Mouse (Mus musculus) brown adipose tissue, adult 24 weeks (tissue): ENCODE measurements around the gene Rplp2. TPM values are rescaled to one million over a fixed set of nuclear protein-coding genes. Genes with fewer than 3 reads are reported as not detected.
A peak's percentile ranks its signal among the peaks of the same experiment; 100 is the strongest.

Source experiments
- H3K27ac ChIP-seq: fragments of 200-500 bp; replicated peaks from 2 replicates; pipeline ENCODE4 v1.5.1; 2012; ENCODE audit warnings: low read depth, mild to moderate bottlenecking, low read length
- H3K4me1 ChIP-seq: fragments of 200-500 bp; 2 replicates; pipeline ENCODE4 v1.6.1; 2012; ENCODE audit warnings: low read length, mixed read lengths; ENCODE audit not compliant: control insufficient read depth, insufficient read depth, insufficient read length
- H3K4me3 ChIP-seq: fragments of 200-500 bp; 2 replicates; pipeline ENCODE4 v1.5.1; 2012; ENCODE audit warnings: low read depth, mild to moderate bottlenecking, low read length, moderate library complexity; ENCODE audit not compliant: insufficient read depth
- polyA plus RNA-seq: library from polyadenylated mRNA; stranded (reverse); fragments of >200 nt; gene quantifications from 2 replicates; pipeline ENCODE4 v1.2.4, GENCODE M21; 2012; ENCODE audit not compliant: missing spikeins, insufficient read depth, insufficient read length

The Rplp2 gene
- polyA plus RNA-seq, 1 experiment, result 1,680 TPM

DNA sequence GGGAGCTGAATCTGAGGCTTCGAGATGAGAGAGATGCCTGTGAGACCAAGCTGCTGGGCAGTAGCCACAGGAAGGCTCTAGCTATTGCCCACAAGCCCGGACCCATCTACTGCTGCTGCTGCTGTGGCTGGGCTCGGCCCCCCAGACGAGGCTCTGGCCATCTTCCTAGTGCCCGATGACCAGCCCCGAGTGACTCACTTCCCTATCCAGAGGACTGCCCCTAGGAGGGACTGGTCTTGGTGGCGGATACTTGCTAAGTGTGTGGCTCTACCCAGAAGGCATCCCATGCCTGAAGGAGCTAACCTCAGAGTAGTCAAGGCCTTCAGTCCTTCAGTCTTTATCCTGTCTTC lies 18.9 kb downstream of the Rplp2 start:
- Histone ChIP-seq H3K27ac (no peak overlapping the region; the same call in 1 of the 2 replicates), H3K4me3 (peak overlapping the region; percentile 27; the same call in 1 of the 2 replicates), H3K4me1 (peaks cover 7% of the 10 kb centered on the region; the same call in 1 of the 2 replicates)

DNA sequence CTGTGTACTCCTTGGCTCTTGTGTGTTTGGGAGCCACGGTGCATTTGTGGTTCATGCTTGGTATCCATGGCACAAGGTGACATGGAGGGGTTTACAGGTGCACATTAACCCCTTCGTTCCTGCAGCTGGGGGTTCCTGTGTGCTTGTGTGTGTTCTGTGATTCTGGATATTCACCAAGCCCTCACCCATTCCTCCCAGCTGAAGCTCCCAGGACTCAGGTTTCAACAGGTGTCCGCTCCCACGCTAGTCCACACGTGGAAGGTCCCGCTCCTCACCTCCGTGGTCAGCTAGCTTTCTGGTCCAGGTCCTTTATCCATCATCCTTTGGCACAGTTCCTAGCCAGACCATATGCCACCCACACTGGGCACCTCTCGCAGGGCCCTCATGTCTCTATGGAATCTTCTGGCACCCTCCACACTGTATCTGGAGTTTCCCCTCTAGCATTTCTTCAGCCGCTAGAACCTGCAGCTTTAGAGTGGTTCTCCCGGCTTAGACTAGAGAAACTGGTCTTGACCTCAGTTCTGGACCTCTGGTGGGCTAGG lies 19.5 kb downstream of the Rplp2 start:
- peak overlapping the region; percentile 63 for H3K27ac ChIP-seq
- H3K4me1 ChIP-seq, result peaks cover 7% of the 10 kb centered on the region; the same call in 1 of the 2 replicates
- peak overlapping the region; percentile 99 for H3K4me3 ChIP-seq

DNA sequence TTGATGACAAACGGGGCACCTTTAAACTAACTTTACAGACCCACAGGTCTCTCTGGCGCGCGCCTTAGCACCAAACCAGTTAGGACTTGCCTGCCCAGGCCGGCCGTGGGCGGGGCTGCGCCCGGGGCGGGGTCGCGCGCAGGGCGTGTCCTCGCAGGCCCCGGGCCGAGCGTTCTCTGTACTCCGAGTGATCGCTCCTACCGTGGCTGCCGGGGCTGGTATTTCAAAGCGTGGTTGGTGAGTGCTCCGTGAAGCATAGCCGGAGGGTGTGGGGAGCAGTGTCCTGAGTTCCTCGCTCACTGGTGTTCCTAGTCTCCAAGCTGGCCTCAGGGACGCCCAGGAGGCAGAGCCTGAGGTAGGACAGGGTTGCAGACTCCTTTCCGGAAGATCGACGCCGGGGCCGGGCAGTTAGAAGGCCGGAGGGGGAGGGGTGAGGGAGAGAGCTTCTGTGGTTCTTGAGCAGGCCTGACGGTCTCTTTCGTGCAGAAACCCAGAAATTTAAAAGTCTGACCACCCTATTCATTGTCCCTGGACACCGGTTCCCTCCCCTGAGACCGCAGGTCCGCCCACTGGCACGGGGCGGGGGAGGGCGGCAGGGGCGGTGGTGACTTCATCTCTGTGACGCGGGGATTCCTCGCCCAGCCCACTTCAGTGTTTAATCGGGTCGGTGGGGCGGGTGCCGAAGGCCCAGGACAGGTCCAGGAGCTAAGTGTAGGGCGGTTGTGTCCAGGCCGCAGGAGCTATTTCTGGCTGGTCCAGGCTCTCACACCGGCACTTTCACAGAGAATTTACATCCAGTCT lies 20.3 kb downstream of the Rplp2 start, which contains the start of gene Cd151:
Gene Cd151 (plus strand): TSS at position 163 of the 801 bp plus-strand sequence.
- peak within 1 kb of the TSS; percentile 96 for H3K27ac ChIP-seq
- H3K4me1 ChIP-seq, result peaks cover 5% of the 10 kb centered on the region; the same call in 1 of the 2 replicates
- H3K4me3 ChIP-seq, result peak within 1 kb of the TSS; percentile 99

DNA sequence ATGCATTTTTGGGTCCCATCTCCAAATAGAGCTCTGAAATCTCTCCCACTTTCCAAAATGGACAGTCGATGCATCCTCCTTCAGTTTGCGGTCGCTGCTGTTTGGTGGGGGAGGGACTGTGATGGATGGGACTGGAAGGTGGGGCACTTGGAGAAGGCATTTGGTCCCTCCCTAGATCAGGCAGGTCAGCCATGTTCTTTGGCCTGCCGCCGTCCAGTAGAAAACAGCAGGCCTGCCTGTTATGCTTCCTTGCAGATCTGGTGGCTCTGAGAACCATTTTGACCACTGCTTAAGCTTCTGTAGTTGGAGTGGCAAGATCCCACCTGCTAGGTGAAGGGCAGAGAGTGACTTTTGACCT lies 21.0 kb downstream of the Rplp2 start:
- Histone ChIP-seq H3K27ac (peak overlapping the region; percentile 96), H3K4me1 (peaks cover 5% of the 10 kb centered on the region; the same call in 1 of the 2 replicates)

DNA sequence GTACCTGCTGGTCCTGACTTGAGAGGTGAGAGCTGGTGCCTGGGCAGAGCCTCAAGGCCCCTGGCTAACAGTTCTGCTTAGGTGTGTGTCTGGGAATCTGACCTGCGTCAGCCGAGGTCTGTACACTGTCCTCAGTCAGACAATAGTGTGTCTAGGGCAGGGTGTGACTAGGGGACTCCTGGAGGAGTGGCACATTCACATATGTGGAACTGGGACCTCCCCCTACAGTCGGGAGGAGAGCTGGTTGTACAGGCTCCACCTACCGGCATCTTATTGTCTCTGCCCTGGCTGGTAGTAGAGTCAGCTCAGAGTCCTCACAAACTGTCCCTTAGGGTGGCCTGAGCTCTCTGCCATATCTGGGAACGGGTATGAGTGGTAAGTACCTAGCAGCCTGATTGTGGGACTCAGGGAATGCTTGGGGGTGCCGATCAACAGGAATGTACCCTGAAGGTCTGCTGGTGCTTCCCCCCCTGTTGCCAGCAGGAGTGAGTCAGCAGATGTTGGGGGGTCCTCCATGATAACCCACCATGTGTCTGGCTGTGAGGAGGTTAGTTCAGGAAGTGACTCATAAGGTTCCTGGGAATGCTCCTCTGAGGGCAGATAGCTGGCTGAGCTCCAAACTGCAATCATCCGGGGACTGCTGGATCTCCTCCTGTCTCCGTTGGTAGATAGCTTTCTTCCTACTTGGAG lies 21.5 kb downstream of the Rplp2 start:
- Histone ChIP-seq H3K4me1 (peaks cover 5% of the 10 kb centered on the region; the same call in 1 of the 2 replicates), H3K27ac (peak overlapping the region; percentile 96), H3K4me3 (peak overlapping the region; percentile 99)

More for the DNA sequence above, 21.0 kb downstream of the Rplp2 start:
- H3K4me3 ChIP-seq, result peak overlapping the region; percentile 99

DNA sequence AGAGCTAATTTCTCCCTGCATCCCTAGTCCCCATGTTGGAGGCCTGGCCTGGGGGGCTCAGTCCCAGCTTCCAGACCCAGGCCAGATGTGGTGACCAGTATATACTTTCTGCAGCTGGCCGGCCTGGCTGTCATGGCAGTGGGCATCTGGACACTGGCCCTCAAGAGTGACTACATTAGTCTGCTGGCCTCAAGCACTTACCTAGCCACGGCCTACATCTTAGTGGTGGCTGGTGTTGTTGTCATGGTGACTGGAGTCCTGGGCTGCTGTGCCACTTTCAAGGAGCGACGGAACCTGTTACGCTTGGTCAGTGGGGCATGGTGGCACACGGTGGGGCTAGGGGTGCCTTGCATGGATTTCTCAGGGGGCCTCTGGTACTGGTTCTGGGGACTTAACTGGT lies 22.2 kb downstream of the Rplp2 start:
- Histone ChIP-seq H3K4me3 (peak overlapping the region; percentile 99; the same call in 1 of the 2 replicates), H3K4me1 (peaks cover 8% of the 10 kb centered on the region), H3K27ac (peak overlapping the region; percentile 96)

DNA sequence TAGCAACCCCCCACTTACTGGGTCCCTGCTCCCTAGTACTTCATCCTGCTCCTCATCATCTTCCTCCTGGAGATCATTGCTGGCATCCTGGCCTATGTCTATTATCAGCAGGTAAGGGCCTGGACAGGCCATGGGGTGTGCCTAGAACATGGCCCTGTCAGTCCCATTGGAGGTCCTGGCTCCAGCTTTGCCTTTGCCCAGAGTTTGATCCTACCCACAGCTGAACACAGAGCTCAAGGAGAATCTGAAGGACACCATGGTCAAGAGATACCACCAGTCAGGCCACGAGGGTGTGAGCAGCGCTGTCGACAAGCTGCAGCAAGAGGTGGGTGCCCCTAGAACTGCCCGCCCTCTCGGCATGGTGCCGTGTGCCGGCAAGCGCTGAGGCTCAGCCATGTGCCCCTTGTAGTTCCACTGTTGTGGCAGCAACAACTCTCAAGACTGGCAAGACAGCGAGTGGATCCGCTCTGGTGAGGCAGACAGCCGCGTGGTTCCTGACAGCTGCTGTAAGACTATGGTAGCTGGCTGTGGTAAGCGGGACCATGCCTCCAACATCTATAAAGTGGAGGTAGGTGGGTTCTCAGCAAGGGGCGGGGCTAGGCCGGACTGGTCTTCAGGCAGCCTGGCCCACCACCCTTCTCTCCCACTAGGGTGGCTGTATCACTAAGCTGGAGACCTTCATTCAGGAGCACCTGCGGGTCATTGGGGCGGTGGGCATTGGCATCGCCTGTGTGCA lies 22.9 kb downstream of the Rplp2 start:
- H3K4me3 ChIP-seq, result no peak overlapping the region
- no peak overlapping the region for H3K27ac ChIP-seq
- H3K4me1 ChIP-seq, result peaks cover 8% of the 10 kb centered on the region

DNA sequence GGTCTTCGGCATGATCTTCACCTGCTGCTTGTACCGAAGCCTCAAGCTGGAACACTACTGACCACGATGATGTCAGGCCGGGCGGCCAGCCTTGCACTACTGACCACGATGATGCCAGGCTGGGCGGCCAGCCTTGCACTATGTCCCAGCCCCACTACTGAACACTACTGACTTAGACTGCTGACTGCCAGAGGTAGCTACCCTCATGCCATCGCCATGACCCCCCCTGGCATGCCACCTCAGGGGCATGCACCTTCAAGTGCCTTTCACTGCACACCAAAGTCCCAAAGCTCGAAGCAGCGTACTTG lies 23.4 kb downstream of the Rplp2 start:
- Histone ChIP-seq H3K4me1 (peaks cover 8% of the 10 kb centered on the region), H3K4me3 (no peak overlapping the region), H3K27ac (no peak overlapping the region)

DNA sequence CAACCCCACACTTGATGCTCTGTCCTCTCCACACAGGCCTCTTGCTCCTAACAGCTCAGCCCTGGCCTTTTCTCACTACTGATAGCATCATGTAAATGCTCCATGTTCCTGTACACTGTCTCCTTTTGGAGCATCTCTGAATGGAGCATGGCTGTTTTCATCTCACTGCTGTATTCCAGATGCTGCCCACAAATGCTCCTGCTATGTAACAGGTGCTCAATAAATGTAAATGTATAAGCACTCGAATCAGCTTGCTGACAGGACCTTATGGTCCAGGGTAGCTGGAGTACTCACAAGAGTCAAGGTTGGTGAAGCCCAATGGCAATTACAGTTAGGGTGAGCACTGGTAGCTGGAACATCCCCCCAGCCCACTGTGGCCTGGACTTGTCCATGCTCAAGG lies 24.1 kb downstream of the Rplp2 start:
- peaks cover 8% of the 10 kb centered on the region for H3K4me1 ChIP-seq
- no peak overlapping the region for H3K4me3 ChIP-seq
- no peak overlapping the region for H3K27ac ChIP-seq

DNA sequence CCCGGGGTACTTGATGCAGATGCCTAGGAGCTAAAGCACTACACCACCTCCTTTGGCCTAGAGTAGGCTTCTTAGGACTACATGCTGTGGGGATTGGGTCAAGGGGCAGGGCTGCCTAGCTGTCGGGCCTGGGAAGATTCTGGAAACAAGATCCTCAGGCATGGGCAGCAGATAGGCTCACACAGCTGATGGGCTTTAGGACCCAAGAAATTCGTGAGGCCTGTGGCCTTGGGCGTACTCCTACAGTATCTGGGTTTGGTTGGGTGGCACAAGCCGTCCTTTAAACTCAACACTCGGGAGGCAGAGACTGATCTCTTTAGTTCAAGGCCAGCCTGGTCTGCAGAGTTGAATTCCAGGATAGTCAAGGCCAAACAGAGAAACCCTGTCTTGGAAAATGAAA lies 25.1 kb downstream of the Rplp2 start:
- peaks cover 4% of the 10 kb centered on the region; the same call in 1 of the 2 replicates for H3K4me1 ChIP-seq

DNA sequence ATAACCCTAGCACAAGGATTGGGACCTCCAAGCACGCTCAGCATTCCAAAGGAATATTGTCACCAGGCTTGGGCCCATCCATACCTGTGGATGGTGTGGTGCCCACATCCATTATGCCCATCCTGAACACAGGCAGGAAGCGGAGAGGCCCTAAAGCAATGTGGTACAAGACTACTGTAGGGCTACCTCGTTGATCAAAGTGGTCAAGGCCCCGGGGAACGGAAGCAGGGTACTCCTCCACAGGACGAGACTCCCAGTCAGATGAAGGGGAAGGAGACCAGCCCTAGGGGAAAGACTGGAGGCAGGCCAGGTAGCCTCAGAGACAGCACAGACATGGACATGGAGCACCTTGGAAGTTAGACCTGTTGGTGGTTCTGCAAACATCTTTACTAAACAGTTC lies 25.6 kb downstream of the Rplp2 start:
- peaks cover 7% of the 10 kb centered on the region; the same call in 1 of the 2 replicates for H3K4me1 ChIP-seq
- H3K4me3 ChIP-seq, result no peak overlapping the region
- H3K27ac ChIP-seq, result no peak overlapping the region

More for the DNA sequence above, 25.1 kb downstream of the Rplp2 start:
- 0 out of 2 replicates have a peak overlapping the region, but pooled peaks have one; percentile 10 for H3K27ac ChIP-seq
- H3K4me3 ChIP-seq, result no peak overlapping the region

DNA sequence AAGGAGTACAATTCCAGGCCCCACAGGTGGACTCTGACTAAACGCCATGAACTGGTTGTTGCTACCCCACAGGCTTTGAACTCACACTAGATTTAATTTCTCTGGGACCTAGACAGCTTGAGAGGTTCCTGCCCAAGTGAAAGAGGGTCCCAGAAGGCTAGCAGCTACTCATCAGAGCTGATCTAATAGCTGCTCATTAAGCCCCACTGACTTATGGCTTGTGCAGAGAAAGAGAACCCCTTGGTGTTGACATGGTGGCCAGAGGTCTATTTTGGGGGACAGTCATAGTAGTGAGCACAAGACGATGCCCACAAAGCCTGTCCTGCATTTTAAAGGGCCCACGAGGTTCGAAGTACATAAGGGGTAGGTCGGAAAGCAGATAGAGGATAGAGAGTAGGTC lies 27.0 kb downstream of the Rplp2 start:
- Histone ChIP-seq H3K4me3 (peak overlapping the region; percentile 92), H3K4me1 (peaks cover 12% of the 10 kb centered on the region; the same call in 1 of the 2 replicates), H3K27ac (no peak overlapping the region)

DNA sequence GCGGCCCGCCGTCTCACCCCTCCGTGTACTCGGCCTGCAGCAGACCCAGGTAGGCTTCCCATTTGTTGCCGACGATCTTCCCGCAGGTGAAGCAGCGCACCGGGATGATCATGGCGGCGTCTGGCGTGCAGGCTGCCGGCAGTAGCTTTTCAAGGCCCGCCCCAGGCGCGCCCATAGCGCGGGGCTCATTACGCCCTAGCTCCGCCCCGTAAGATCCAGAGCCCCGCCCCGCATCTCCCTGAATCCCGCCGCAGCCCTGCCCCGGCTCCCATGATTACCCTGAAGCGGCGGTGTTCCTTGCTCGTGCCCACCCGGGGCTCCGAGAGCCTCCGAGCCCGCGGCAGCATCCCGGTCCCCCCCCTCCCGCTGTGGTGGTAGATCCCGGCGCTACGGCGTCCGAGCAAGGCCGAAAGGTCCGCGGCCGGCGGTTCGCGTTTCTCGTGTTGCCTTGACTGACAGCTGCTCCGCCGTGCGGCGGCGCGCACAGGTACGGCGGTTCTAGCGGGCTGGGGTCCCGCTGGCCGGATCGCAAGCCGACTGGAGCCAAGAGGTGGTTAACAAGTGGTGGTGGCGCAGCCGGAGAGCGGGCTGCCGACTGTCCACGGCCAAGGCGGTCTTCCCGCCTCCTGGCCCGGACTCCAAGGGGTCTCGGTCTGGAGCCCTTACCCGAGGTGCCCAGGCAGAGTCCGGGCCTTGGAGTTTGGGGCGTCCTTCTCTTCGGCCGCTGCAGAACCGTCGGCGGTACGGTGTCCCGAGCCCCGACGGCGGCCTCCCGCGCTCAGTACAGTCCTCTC lies 28.0 kb downstream of the Rplp2 start, which contains the start of the genes Polr2l and Tspan4:
Gene Polr2l (minus strand): TSS at position 122 of the 794 bp plus-strand sequence.
Gene Tspan4 (plus strand): TSS at position 230 of the 794 bp plus-strand sequence.
- Histone ChIP-seq H3K27ac (peak within 1 kb of the TSS; percentile 100), H3K4me1 (peaks cover 12% of the 10 kb centered on the region; the same call in 1 of the 2 replicates), H3K4me3 (peak within 1 kb of the TSS; percentile 92)

DNA sequence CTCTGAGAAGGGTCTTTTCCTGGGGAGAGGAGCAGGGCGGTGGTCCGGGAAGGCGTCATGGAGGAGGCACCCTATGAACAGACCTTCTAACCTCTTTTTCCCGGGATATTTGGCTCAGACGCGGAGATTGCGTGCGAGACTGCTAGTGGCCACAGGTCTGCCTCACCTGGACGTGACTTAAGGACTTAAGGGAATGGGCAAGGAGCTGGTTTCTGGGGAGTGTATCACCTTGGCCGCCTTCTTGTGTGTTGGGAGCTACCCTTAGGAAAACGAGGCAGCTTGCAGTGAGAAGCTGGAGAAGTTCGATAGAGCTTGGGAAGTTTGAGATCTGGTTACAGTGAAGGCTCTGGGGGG lies 28.6 kb downstream of the Rplp2 start:
- peaks cover 12% of the 10 kb centered on the region; the same call in 1 of the 2 replicates for H3K4me1 ChIP-seq

More for the DNA sequence above, 28.6 kb downstream of the Rplp2 start:
- H3K27ac ChIP-seq, result peak overlapping the region; percentile 100
- peak overlapping the region; percentile 92 for H3K4me3 ChIP-seq
